Mouse (Mus musculus): ENCODE measurements around the gene Syngr4. TPM values are rescaled to one million over a fixed set of nuclear protein-coding genes. Genes with fewer than 3 reads are reported as not detected.
"Not testable (repeated sequence)": the region's sequence is repeated elsewhere in the genome, so short reads cannot be mapped to it uniquely, and the experiment has no call there.

Syngr4 gene
- total and polyA plus RNA-seq, 3 experiments = not detected

DNA sequence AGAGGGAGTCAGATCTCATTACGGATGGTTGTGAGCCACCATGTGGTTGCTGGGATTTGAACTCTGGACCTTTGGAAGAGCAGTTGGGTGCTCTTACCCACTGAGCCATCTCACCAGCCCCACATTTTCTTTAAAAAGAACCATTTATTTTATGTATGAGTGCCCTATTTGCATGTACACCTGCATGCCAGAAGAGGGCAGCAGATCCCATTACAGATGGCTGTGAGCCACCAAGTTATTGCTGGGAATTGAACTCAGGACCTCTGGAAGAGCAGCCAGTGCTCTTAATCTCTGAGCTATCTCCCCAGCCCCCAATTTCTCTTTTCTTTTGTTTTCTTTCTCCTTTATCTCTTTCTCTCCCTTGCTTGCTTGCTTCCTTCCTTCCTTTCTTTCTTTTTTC lies 46.8 kb upstream of the Syngr4 start:
- H3K4me1 ChIP-seq (ENCODE audit: control insufficient read depth in 1 of 2, insufficient read depth in 2 of 2); H3K9me3 ChIP-seq (replicated peaks; ENCODE audit: low read length); H3K36me3 ChIP-seq (replicated peaks in 1 of 2; ENCODE audit: control insufficient read depth in 1 of 2, insufficient read depth in 1 of 2, low read length in 1 of 2); dilution Hi-C loops (cut with MboI; ENCODE audit: extremely low pct_ligation_motif_present, extremely low pct_unique_long_range_greater_than_20kb, low sequenced_read_pairs); H3K4me3 ChIP-seq (replicated peaks in 1 of 3; ENCODE audit: low read depth in 2 of 3, low read length in 2 of 3, poor library complexity in 1 of 3); H3K27me3 ChIP-seq (replicated peaks); H3K79me2 ChIP-seq (replicated peaks; ENCODE audit: control insufficient read depth, extremely low read depth, insufficient read depth, poor library complexity, severe bottlenecking); H3K27ac ChIP-seq (ENCODE audit: insufficient read depth, low read depth); DNase-seq (ENCODE audit: extremely low read depth); H3K4me2 ChIP-seq (ENCODE audit: insufficient read depth, low read depth, poor library complexity, severe bottlenecking); H3K9ac ChIP-seq (ENCODE audit: insufficient read depth, low read depth): not testable (repeated sequence)
- TF ChIP-seq CTCF (conservative IDR thresholded peaks at IDR 0.05 in 1 of 2, IDR thresholded peaks at IDR 0.05 in 1 of 2; ENCODE audit: low read depth in 2 of 2, low read length in 2 of 2) = peak; percentile 44 to 67
- peak; percentile 25 for TF ChIP-seq ZC3H11A (IDR thresholded peaks at IDR 0.05; ENCODE audit: low read depth, low read length)
- peak; percentile 57 for TF ChIP-seq RAD21 (IDR thresholded peaks at IDR 0.05; ENCODE audit: low read depth, low read length)
- peak; percentile 78 for TF ChIP-seq SMC3 (IDR thresholded peaks at IDR 0.05; ENCODE audit: low read depth, low read length)
- in situ Hi-C loops (cut with MboI; ENCODE audit: low pct_ligation_motif_present, low pct_unique_long_range_greater_than_20kb, low sequenced_read_pairs) = loop anchor here (5.0 kb wide), 2 partner anchors 69 to 71 kb away; partner anchors contain the start of gene Kdelr1

DNA sequence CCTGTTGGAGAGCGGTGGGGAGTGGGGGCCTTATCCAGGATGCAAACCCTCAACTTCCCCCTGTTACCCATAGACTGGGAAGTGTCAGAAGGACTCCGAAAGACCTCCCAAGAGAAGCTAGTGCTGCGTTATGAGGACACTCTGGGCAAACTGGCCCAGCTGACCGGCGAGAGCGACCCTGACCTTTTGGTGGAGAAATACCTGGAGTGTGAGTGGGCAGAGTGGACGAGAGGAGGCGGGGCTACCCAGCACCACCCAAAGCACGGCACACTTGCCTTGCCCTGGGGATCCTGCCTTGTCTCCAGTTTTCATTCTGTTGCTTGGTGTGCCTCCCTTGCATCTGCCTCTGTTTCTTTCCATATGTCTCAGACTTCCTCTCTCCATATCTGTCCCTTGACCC lies 45.5 kb upstream of the Syngr4 start:
- H3K4me1 ChIP-seq (ENCODE audit: control insufficient read depth in 1 of 2, insufficient read depth in 2 of 2) = no peaks in the 10 kb centered on the region
- H3K79me2 ChIP-seq (replicated peaks; ENCODE audit: control insufficient read depth, extremely low read depth, insufficient read depth, poor library complexity, severe bottlenecking) = no peaks in the 10 kb centered on the region
- TF ChIP-seq MXI1 (IDR thresholded peaks at IDR 0.05; ENCODE audit: low read depth, low read length) (no peak), MEF2A (IDR thresholded peaks at IDR 0.05; ENCODE audit: borderline replicate concordance, low read depth, low read length) (no peak)
- H3K27ac ChIP-seq (ENCODE audit: insufficient read depth, low read depth) = no peak overlapping the region
- H3K36me3 ChIP-seq (replicated peaks in 1 of 2; ENCODE audit: control insufficient read depth in 1 of 2, insufficient read depth in 1 of 2, low read length in 1 of 2) = no peaks in the 10 kb centered on the region
- no peak for DNase-seq (ENCODE audit: extremely low read depth)
- no peak overlapping the region for H3K9ac ChIP-seq (ENCODE audit: insufficient read depth, low read depth)
- H3K4me2 ChIP-seq (ENCODE audit: insufficient read depth, low read depth, poor library complexity, severe bottlenecking) = no peak overlapping the region
- dilution Hi-C loops (cut with MboI; ENCODE audit: extremely low pct_ligation_motif_present, extremely low pct_unique_long_range_greater_than_20kb, low sequenced_read_pairs) (no loop called here), in situ Hi-C loops (cut with MboI; ENCODE audit: low pct_ligation_motif_present, low pct_unique_long_range_greater_than_20kb, low sequenced_read_pairs) (loop anchor here (5.0 kb wide), 2 partner anchors 70 kb away; partner anchors contain the start of gene Kdelr1)
- no peaks in the 10 kb centered on the region for H3K9me3 ChIP-seq (replicated peaks; ENCODE audit: low read length)
- H3K27me3 ChIP-seq (replicated peaks) = peaks cover 6% of the 10 kb centered on the region
- H3K4me3 ChIP-seq (replicated peaks in 1 of 3; ENCODE audit: low read depth in 2 of 3, low read length in 2 of 3, poor library complexity in 1 of 3) = no peak overlapping the region

- Histone ChIP-seq H3K9me3 (replicated peaks; ENCODE audit: low read length) (no peaks in the 10 kb centered on the region), H3K27ac (ENCODE audit: insufficient read depth, low read depth) (no peak overlapping the region), H3K4me1 (ENCODE audit: control insufficient read depth in 1 of 2, insufficient read depth in 2 of 2) (no peaks in the 10 kb centered on the region), H3K79me2 (replicated peaks; ENCODE audit: control insufficient read depth, extremely low read depth, insufficient read depth, poor library complexity, severe bottlenecking) (no peaks in the 10 kb centered on the region), H3K4me3 (replicated peaks in 1 of 3; ENCODE audit: low read depth in 2 of 3, low read length in 2 of 3, poor library complexity in 1 of 3) (no peak overlapping the region), H3K36me3 (replicated peaks in 1 of 2; ENCODE audit: control insufficient read depth in 1 of 2, insufficient read depth in 1 of 2, low read length in 1 of 2) (no peaks in the 10 kb centered on the region), H3K27me3 (replicated peaks) (peaks cover 9% of the 10 kb centered on the region), H3K9ac (ENCODE audit: insufficient read depth, low read depth) (no peak overlapping the region), H3K4me2 (ENCODE audit: insufficient read depth, low read depth, poor library complexity, severe bottlenecking) (no peak overlapping the region)
- no peak for DNase-seq (ENCODE audit: extremely low read depth)
- dilution Hi-C loops (cut with MboI; ENCODE audit: extremely low pct_ligation_motif_present, extremely low pct_unique_long_range_greater_than_20kb, low sequenced_read_pairs) = no loop called here
- in situ Hi-C loops (cut with MboI; ENCODE audit: low pct_ligation_motif_present, low pct_unique_long_range_greater_than_20kb, low sequenced_read_pairs) = loop anchor here (5.0 kb wide), 2 partner anchors 68 to 72 kb away; partner anchors contain the start of gene Kdelr1
- TF ChIP-seq MAZ (IDR thresholded peaks at IDR 0.05; ENCODE audit: low read depth, low read length) = no peak
These were observed 43.3 kb upstream of the Syngr4 start for GRCm38 (mm10) chr7:45939836-45940235.

Measured in CH12.LX (cell line).